Mouse (Mus musculus): ENCODE data around the gene Pafah1b3.

Pafah1b3 gene

DNA sequence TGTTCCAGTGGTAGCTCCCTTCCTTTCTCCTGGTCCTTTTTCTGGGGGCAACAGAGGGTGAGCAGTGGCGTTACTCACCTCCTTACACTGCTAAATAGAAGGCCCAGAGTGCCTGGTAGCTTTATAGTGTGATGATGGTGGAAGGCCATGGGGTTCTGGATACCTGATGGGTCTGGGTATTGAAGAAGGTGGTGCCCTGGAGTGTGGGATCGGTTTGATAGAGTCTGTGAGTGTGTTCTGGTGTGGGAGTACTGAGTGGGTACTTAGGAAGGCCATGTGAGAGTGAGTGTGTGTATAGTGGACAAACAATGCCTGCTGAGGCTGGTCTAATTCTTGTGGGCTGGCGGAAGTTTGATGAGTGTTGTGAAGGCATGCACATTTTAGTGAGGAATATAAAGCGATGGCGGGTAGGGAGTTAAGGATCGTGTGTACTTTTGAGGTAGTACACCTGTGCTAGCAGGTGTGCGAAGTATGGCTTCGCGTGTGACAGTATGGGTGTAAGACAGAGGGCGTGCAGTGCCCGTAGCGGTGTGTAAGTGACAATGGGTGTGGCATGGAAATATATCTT, 16.5 kb downstream of the Pafah1b3 start:
- no peak for DNase-seq

DNA sequence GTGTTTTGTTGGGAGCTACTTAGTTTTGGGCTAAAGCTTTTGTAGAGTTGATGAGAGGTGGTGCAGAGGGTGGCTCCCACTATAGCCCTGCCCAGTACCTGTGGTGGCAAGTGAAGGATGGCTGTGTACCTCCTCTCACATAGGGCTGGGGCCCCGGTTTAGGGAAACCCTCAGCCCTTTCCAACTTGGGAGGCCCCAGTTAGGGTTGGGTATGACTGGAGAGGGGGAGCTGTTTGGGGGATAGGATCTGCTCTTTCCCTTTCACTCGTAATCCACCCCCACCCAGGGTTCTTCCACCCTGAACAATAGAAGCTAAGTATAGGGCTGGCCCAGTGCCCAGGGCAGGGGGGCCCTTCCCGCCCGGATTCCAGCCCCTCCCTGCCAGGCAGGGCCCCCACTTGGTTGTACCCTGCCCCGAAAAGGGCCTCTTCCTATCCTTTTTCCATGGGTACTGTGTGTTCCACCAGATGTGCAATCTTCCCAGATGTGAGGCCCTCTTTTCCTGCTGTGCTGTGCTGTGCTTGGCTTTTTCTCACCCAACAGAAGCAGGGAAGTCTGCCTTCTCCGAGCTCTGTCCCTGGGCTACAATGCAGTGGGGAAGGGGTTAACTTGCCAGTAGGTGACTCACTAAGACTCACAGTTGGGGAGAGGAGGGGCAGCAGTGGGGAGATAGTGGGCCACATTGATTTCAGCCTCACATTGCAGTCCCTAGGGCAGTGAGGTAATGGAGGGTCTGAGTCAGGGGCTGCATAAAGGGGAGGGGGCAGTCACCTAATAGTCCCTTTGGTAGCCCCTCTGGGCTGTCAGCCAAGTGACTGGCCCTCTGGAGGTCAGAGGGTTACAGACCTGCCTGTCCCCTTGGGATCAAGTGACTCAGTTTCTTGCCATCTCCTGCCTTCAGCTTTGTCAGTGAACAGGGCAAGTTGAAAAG, 17.7 kb downstream of the Pafah1b3 start:
- DNase-seq: peak in 1 of 2 experiments; percentile 64

DNA sequence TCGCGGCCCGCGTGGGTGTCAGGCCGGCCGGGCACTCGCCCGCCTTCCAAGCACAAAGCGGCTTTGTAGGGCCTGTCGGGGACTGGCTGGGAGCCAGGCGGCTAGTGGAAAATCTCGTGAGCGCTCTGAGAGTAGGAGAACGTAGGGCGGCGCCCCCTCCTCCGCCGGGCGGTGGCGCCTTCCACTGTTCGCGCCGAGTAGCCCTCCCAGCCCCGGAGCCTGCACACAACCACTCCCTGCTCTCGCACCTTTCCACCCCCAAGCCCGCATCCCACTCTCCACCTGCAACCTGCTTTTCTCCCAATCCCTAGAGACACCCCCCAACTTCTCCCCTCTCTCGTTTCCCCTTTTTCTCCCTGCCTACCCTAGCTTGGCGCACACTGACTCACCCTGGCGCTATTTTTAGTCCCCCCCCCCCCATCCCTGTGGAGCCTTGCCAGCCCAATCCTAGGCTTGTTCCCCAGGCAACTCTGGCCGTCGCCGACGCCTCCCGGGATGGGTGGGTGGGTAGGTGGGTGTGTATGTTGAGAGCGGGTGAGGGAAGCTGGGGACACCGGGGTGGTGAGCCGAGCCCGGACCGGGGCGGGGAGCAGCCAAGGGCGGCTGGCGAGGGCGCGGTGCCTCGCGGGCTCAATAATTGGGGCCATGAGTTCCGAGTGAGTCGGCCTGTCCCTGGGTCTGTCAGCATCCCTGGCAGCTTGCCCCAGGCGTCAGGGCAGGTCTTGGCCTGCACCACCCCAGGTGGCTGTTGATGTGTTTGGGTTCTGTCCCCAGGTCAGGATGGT, 18.5 kb downstream of the Pafah1b3 start:
- DNase-seq: peak; percentile 94 to 95

DNA sequence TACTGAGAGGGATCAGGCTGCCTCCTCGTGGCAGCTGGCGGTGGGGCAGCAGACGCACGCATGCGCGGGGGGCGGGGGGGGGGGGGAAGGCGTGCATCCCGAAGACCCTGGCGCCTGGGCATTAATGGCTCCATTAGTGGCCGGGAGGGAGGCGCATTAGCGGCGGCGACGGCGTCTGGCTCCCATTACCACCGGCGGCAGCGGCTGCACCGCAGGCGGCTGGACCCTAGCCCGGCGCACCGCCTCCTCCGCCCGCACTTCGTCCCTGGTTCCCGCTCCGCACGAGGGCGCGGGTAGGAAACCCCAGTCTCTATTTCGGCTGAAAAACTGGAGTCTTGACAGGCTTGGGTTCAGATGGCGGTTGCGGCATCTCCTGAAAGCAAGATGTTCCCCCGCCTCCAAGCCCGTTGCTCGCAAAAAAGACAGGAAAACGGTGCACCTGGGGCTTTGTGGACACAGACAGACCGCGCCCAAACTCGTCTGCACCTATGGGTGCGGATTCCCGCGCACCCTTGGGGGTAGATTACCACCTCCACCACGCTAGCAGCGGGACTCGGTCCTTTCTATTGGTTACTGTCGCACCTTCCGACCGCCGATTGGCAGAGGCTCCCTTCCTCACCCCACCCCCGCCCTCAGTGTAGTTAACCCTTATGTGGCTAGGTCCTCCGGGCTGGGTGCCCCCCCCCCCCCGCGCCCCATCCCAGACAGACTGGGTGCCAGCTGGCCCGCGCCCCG, 19.3 kb downstream of the Pafah1b3 start:
- DNase-seq: peak; percentile 89 to 90

DNA sequence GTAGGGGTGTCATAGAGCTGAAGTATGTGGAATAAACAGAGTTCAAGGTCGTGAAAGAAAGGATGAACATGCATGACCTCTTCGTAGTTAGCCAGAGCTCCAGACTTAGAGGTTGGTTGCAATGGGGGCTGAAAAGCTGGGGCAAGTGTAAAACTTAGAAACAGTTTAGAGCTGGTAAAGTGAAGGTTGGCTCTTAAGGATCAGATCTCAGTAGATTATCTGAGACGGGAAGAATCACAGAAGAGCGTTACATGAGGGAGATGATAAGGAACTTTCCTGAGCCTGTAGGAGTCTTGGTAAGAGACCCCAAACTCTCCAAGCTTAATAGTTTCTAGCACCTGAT, 19.8 kb downstream of the Pafah1b3 start:
- no peak for DNase-seq

DNA sequence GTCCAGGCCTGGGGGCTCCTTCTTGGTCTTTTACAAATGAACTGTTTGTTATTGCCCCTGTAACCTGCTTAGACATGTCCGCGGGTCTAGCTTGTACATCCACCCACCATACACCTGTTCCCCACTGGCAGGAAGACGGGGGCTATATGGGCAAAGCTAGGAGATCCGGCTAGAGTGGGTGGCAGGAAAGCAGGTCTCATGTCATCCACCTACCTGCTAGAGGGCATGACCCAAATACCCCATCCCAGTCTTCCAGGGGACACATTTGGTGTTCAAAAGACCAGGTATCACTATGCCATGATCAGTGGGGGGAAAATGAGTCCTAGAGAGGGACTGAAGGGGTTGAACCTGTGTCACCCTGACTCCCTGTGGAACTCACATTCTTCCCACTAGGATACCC, 20.4 kb downstream of the Pafah1b3 start:
- peak in 1 of 2 experiments; percentile 18 for DNase-seq

DNA sequence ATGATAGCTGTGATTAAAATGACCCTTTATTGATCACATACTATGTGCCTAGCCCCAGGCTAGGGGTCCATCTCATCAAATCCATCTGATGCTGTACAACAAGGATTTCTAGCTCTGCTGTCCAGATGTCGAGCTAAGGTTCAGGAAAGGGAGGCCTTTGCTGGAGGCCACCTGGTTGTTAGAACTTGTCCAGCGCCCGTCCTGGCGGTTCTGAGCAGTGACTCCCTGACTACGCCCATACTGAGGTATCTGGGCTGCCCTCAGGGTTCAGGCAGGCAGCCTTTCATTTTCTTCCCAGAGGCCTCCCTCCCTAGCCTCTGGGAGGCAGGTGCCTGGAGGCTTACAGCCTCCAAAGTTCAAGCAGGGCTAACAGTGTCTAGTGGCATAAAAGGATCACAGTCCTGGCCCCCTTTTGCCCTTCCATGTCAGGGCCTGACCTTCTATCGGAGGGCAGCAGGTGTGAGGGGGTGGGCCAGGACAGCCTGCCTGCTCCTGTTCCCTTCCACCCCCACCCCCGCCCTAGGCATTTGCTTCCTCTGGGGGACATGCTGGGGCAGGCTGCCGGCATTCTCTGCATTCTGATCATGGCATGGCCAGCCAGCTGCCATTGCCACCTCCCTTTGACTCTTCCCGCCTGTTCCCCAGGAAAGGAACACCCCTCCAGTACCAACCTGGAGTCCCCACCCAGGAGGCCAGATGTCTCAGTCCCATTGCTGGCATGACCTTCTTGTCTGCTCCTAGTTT, 22.1 kb downstream of the Pafah1b3 start:
- no peak for DNase-seq

DNA sequence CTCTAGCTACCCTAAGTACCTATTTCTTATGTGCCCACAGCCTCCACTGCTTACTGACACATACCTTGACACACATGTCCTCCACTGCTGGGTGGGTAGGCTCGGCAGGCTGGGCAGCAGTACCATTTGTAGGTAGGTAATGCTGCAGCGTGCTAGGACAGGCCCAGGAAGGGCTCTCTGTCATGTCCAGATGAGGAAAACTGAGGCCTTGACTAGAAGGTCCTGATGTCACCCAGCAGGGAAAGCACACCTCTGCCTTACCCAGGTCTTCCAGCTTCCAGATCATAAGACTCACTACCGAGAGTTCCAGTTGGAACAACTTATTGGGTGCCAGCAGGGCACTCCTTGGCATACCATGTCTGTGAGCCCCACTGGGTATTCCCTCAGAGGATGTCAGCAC, 22.8 kb downstream of the Pafah1b3 start:
- DNase-seq: no peak

DNA sequence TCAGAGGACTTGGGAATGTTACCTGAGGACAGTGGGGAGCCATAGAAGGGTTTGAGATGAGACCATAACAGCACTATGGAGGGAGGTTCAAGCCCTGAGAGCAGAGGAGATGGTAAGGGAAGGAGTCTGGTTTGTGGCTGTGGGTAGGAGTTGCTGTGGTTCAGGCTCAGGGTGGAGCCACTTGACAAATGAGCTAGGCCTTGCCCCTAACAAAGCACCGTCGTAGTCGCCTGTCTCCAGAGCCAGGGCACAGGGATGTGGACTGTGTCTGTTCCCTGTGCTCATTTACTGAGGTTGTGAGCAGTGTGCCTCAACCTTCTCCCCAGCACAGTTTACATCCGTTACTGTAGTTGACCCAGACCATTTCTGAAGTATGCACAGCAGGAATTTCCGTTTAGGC, 23.2 kb downstream of the Pafah1b3 start:
- no peak for DNase-seq

DNA sequence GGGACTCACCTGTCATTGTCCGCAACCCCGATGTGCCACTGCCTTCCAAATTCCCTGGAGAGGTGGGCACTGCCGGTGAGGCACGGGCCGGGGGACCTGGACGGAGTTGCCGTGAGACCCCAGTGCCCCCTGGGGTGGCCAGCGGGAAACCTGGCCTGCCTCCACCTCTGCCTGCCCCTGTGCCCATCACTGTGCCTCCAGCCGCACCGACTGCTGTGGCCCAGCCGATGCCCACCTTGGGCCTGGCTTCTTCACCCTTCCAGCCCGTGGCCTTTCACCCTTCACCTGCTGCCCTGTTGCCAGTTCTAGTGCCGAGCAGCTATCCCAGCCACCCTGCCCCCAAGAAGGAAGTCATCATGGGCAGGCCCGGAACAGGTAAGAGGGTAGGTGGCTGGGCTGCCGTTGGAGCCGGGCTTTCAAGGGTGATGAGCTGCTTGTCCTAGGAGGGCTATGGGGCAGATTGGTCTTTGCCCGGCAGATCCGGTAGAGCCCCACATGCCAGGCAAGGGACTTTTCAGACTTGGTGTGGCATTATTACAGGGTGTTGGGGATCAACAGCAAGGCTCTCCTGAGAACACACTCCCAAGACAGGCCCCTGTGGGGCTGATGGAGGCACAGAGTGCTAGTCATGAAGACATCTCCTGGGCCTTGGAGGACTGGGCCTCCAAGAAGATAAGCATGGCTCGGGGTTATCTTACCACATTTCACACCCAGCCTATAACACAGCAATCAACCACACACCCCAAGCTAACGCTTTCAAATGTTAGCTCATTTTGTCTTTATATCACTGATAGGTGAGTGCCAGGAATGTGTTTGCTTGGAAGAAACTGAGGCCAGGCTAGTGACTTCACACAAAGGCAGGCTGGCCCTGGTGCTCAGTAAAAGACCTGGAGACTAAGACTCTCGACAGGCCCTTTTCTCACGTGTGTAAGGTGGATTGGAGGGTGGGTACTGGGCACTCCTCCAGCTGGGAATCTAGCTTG, 24.2 kb downstream of the Pafah1b3 start:
- DNase-seq: peak in 1 of 2 experiments; percentile 50

DNA sequence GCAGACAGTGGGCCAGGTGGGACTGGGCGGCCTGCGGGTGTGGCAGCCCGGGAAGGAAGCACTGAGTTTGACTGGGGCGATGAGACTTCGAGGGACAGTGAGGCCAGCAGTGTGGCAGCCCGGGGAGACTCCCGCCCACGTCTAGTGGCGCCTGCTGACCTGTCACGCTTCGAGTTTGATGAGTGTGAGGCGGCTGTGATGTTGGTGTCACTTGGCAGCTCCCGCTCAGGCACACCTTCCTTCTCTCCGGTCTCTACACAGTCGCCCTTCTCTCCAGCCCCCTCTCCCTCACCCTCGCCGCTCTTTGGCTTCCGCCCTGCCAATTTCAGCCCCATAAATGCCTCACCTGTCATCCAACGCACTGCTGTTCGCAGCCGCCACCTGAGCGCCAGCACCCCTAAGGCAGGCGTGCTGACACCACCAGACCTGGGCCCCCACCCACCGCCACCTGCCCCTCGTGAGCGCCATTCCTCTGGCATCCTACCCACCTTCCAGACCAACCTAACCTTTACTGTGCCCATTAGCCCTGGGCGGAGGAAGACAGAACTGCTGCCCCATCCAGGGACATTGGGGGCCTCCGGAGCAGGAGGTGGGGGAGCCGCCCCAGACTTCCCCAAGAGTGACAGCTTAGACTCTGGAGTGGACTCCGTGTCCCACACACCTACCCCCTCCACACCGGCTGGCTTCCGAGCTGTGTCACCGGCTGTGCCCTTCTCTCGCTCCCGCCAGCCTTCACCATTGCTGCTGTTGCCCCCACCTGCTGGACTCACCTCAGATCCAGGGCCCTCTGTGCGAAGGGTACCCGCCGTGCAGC, 25.1 kb downstream of the Pafah1b3 start:
- no peak for DNase-seq

DNA sequence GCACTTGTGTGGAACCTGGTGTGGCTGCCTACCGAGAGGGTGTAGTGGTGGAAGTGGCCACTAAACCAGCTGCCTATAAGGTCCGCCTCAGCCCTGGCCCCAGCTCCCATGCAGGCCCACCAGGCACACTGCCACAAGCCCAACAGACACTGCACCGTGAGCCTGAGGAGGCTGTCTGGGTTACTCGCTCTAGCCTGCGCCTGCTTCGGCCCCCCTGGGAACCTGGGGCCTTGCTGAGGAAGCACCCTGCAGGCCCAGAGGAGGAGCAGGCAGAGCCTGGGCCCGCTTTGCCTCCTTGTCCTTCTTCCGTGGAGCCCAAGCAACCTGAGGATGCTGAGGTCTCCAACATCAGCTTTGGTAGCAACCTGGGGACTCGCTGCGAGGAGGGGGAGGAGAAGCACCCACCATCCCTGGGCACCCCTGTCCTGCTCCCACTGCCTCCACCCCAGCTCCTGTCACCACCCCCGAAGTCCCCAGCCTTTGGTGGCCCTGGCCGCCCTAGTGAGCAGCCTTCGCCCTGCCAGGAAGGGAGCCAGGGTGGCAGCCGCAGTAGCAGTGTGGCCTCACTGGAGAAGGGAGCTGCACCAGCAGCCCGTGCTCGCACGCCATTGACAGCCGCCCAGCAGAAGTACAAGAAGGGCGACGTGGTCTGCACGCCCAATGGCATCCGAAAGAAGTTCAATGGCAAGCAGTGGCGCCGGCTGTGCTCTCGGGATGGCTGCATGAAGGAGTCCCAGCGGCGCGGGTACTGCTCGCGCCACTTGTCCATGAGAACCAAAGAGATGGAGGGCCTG, 25.9 kb downstream of the Pafah1b3 start:
- peak in 1 of 2 experiments; percentile 21 for DNase-seq

DNA sequence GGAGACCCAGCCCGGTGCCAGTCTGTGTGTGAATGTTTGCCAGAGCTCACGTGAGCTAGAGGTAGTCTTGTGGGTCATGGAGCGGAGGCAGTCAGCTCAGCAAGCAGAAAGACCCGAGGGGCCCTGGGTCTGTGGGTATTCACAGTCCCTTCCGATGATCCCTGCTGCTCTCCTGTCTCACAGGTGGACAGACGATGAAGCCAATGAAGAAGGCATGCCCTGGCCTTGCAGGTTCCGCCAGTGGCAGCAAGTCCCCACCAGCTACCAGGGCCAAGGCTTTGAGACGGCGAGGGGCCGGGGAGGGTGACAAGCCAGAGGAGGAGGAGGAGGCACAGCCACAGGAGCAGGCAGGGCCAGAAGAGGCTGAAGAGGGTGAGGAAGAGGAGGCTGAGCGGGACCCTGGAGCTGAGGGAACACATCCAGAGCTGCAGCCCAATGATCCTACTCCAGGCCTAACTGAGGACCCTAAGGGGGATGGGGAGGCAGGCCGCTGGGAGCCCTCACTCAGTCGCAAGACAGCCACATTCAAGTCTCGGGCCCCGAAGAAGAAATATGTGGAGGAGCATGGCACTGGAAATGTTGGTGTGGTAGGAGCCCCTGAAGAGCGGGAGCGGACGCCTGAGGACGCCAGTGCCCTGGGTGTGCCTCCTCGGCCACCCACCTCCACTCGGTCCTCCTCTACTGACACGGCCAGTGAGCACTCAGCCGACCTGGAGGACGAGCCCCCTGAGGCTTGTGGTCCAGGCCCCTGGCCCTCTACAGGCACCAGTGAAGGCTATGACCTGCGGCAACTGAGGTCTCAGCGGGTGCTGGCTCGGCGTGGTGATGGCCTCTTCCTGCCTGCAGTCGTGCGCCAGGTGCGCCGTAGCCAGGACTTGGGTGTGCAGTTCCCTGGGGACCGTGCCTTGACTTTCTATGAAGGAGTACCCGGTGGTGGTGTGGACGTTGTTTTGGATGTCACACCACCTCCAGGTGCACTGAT, 26.8 kb downstream of the Pafah1b3 start:
- peak in 1 of 2 experiments; percentile 18 for DNase-seq

DNA sequence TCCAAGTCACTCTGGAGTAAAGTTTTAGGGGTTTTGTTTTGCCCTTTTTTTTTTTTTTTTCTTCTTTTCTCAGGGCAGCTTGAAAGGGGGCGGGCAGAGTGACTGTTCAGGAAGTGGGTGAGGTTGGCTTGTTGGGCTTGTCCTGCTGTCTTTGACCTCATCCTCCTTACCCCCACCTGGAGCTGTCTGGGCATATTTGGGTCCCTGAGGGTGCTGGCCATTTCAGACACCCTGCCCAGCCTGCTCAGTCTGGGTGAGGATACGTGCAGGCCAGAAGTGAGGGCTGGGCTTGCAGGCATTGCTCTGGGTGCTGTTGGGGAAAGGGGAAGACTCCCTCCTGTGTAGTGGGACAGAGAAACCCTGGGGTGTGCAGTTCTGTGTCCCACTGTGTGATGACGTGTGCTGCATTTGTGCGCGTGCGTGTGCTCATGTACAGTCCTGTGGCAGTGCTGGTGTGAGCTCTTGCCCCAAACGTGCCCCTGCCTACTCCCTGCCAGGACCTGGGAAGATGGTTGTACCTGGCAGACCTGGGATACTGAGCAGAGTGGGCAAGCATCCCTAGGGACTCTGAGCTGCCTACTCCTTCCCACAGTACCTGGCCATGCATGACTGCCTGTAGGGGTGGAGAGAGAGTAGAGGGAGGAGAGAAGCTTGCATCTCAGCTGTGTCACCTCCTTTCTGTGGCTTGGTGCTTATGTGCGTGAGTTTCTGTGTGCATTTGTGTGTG, 28.1 kb downstream of the Pafah1b3 start:
- peak; percentile 12 to 13 for DNase-seq

DNA sequence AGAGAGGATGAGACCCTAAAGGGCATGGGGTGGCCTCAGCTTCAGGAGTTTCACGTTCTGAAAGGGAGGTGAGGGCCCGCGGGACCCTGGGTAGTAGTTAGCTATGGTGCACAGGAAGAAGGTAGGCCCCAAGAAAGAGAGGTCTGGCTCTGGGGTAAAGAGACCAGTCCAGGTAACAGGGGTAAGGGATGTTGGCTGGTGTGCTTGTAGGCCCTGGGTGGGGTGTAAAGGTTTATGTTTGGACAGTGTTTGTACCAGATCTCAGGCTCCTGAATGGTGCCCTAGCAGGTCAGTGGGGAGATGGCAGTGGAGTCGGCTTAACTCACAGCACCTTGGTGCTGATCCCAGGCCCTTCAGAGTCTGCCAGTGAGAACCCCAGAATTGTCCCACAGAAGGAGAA, 28.8 kb downstream of the Pafah1b3 start:
- peak; percentile 35 to 41 for DNase-seq

DNA sequence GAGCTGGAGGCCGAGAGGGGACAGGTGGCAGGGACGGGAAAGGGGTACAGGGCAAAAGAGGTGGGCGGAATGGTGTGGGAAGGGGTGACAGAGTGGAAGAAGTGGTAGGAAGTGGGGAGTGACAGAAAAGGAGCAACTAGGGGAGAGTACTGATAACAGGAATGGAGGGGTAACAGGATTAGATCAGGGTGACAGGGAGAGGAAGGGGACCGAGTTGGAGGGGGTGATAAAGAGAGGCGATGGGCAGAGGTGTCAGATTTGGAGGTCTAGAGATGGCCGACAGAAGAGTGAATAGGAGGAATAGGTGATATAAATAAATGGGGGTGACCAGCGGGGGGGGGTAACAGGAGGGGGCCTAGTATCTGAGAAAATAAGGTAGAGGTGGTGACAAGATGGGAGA, 29.2 kb downstream of the Pafah1b3 start:
- DNase-seq: no peak
